Mouse (Mus musculus) lung, postnatal 14 days (tissue): Measurements from ENCODE around the gene Rufy1.

Experiments used
- DNase-seq: peaks from one replicate; pipeline ENCODE4 v3.0.0; 2021

Gene Rufy1

DNA sequence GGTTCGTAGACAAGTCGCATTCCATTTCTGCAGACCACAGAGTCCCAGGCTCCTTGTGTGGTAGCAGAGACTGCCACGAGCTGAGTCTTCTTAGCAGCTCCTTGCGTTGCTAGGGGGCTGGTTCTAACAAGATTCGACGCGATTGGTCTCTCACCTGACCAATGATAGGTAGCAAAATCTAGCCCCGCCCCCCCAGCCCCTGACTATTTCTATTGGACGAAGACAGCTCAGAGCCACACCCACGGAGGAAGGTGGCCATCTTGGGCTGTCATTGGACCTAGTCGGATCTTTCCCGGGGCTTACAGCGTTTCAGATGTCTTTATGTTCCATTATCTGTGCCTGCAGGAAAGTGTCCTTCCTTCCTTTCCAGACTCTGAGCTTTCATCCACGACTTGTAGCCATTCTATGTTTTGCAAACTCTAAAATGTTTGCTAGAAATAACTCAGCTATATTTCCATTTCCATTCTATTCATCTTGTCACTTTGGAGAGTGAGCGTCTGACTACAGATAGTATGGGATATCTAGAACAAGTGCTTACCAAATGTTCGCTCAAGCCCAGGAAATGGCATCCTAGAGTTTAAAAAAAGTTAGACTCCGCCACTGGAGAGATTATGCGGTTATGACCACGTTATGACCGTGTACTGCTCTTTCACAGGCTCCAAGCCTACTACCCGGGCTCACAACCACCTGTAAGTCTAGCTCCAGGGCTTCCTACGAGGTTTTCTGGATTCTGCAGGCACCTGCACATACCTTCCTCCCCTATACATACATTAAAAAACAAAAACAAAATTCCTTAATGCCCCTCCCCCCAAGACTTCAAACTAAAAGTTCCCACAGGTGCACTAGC lies 8.8 kb downstream of the Rufy1 start:
- DNase-seq: peak; percentile 52

DNA sequence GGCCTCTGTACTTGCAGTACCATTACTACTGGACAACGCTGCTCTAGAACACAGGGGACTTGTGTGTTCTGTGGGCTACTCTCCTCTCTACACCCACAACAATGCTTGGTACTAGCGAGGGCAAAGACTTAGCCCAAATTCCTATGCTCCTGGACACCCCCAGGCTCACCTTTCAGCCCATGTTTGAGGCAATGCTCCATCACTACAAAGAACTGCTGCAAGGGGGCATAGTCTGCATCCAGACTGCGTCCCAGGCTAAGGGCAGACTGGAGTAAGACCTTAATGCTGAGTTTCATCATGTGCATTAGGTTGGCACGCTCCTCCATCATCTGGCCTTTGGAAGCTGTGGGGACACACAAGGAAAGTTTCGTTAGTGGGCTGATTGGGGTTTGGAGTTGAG lies 9.5 kb downstream of the Rufy1 start:
- no peak for DNase-seq

- no peak for DNase-seq
Measured at GRCm38 (mm10) chr11:50417856-50418255, 13.1 kb downstream of the Rufy1 start.

- no peak for DNase-seq
Measured at GRCm38 (mm10) chr11:50415563-50416241, 15.2 kb downstream of the Rufy1 start.

DNA sequence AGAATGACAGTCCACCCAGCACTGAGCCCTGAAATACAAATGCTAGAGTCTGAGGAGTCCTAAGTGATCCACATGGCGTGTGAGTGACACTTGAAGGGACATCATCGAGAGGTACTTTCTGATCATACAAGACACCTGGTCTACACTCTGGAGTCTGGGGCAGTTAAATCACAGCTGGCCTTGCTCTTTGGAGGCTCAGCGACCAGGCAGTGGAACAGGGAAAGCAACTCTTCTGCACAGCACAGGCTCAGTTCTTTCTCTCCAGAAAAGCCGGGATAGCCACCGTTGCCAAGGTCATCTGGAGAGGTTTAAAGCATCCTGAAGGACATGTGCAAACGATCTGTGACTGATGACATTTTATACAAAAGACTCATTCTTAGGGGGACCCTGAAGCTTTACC lies 23.7 kb downstream of the Rufy1 start:
- no peak for DNase-seq

- peak; percentile 48 for DNase-seq
Measured at GRCm38 (mm10) chr11:50403367-50404014, 27.4 kb downstream of the Rufy1 start.

GRCm38 (mm10) chr11:50402481-50402880 lies 28.4 kb downstream of the Rufy1 start:
- no peak for DNase-seq

- DNase-seq: no peak
Measured at GRCm38 (mm10) chr11:50398803-50399202, 32.1 kb downstream of the Rufy1 start.

DNA sequence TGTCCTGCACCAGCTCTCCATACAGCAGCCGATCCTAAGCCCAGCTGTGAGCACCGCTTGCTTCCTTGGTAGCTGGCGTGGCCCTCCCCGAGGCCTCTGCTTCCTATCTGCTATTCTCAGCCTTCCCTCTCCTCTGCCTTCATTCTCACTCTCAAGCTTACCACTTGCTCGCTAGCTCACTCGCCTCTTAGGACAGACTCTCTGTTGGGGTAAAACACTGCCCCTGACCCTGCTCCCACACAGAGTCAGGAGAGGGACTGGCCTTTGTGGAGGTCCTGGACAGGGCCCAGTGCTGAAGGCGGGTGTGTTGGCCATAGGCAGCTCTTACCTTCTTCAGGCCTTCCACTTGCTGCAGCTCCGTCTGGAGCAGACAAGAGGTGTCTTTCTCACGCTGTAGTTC lies 33.6 kb downstream of the Rufy1 start:
- DNase-seq: no peak

GRCm38 (mm10) chr11:50396766-50397307 lies 34.1 kb downstream of the Rufy1 start:
- no peak for DNase-seq

GRCm38 (mm10) chr11:50394731-50395130 lies 36.2 kb downstream of the Rufy1 start:
- no peak for DNase-seq

- no peak for DNase-seq
Measured at GRCm38 (mm10) chr11:50393306-50393705, 37.6 kb downstream of the Rufy1 start.

- DNase-seq: no peak
Measured at GRCm38 (mm10) chr11:50391272-50391960, 39.5 kb downstream of the Rufy1 start.

- no peak for DNase-seq
Measured at GRCm38 (mm10) chr11:50389616-50390015, 41.3 kb downstream of the Rufy1 start.

DNA sequence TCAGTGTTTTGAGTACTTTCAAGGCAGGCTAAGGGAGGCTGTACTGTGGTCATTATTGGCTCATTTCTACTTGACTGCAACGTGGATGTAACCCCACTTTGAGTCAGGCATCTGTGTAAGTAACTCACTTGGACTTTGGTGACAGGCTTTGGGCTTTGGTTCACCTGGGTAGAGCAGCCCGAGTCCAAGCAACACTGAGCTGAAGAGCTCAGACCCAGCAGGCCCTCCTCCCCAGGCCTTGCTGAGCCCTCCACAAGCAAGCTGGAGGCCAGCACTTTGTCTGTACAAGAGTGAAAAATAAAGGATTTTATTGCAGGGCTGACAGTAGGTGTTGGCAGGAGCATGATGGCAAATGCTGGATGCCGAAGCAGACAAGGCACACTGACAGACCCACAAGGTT lies 41.9 kb downstream of the Rufy1 start:
- DNase-seq: no peak

DNA sequence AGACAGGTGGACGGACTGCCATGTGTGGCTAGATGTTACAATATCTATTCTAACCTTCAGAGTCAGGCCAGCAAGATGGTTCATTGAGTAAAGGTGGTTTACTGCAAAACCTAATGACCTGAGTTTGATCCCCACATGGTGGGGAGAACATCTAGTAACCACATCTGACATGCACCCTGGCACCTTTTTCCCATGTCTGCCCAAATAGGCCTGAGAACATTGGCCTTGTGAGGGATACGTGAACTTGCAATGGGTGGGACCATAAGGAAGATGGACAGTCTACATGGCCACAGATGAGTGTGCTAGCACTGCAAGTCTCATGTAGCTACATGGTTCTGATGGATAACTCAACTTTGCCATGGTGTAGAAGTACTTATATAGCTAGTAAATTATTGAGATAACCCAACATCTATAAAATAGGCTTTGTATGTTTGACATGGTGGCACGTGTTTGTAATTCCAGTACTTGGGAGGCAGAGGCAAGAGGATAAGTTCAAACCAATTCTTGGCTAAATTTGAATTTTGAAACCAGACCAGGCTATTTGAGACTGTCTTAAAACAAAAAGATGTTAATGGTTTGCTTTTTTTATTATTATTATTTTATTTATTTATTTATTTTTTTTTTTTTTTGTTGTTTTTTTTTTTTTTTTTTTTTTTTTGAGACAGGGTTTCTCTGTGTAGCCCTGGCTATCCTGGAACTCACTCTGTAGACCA lies 42.6 kb downstream of the Rufy1 start:
- DNase-seq: no peak

- DNase-seq: no peak
Measured at GRCm38 (mm10) chr11:50387697-50388096, 43.2 kb downstream of the Rufy1 start.

DNA sequence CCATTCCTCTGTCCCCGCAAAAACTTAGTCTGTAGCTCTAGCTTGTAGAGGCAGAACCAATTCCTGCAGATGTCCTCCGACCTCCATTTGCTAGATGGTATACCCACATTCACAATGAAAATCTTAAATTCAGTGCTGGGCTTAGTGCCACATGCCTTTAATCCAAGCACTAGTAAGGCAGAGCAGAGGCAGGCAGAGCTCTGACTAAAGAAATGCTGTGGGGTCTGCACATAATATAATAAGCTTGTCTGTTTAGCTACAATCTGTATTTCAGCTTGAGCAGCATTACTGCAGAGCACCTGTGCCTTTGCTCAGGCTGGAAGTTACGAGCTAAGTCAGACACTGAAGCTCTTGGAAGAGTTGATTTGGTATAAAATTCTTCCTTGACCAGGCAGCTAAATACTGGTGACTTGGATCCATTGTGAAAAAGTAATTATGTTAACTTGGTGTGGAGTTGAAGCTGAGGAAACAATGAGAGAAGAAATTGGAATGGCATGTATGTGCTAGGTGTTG lies 43.7 kb downstream of the Rufy1 start:
- no peak for DNase-seq

GRCm38 (mm10) chr11:50381311-50381710 lies 49.6 kb downstream of the Rufy1 start:
- DNase-seq: no peak

DNA sequence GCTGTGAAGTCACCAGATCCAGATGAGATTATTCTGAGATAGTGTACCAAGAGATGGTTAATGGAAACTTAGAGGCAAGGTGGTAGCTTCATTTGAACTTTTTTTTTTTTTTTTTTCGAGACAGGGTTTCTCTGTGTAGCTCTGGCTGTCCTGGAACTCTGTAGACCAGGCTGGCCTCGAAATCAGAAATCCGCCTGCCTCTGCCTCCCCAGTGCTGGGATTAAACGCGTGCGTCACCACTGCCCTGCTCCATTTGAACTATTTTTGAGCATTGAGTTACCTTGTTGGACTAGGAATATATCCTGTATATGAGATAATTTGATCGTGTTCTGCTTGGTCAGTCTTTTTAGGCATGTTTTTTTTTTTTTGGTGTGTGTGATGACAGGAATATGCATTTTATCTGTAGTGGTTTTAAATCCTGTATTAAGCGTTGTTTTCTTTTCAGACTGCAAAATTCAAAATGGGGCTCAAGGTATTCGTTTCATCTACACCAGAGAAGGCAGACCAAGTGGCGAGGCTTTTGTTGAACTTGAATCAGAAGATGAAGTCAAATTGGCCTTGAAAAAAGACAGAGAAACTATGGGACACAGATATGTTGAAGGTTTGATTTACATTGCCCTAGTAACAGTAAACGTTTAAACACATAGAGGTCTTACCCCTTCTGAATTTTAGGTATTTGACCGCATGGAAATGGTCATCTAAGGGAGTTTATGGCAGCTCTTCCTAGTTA lies 51.7 kb downstream of the Rufy1 start:
- DNase-seq: no peak
